Mouse (Mus musculus): ENCODE data around the gene Naaladl2.

The Naaladl2 gene

GRCm38 (mm10) chr3:23973727-23974126, 1170.3 kb downstream of the Naaladl2 start:
- in situ Hi-C loops (cut with MboI, MseI) = no loop called here

- in situ Hi-C loops (cut with MboI, MseI) = no loop called here
Measured at GRCm38 (mm10) chr3:23972747-23973667, 1171.1 kb downstream of the Naaladl2 start.

- in situ Hi-C loops (cut with MboI, MseI) = no loop called here
Measured at GRCm38 (mm10) chr3:23962961-23963621, 1181.0 kb downstream of the Naaladl2 start.

GRCm38 (mm10) chr3:23946182-23946581, 1197.9 kb downstream of the Naaladl2 start:
- in situ Hi-C loops (cut with MboI, MseI) = no loop called here

GRCm38 (mm10) chr3:23937299-23937698, 1206.8 kb downstream of the Naaladl2 start:
- in situ Hi-C loops (cut with MboI, MseI) = no loop called here

- in situ Hi-C loops (cut with MboI, MseI) = loop anchor here (10.0 kb wide), 1 partner anchor 1077 kb away; no protein-coding TSS in a partner anchor
Measured at GRCm38 (mm10) chr3:23928097-23928496, 1216.0 kb downstream of the Naaladl2 start.

GRCm38 (mm10) chr3:23907682-23908081, 1236.4 kb downstream of the Naaladl2 start:
- in situ Hi-C loops (cut with MboI, MseI) = no loop called here

GRCm38 (mm10) chr3:23865688-23866087, 1278.4 kb downstream of the Naaladl2 start:
- in situ Hi-C loops (cut with MboI, MseI) = no loop called here

GRCm38 (mm10) chr3:23857275-23857674, 1286.8 kb downstream of the Naaladl2 start:
- in situ Hi-C loops (cut with MboI, MseI) = no loop called here

- in situ Hi-C loops (cut with MboI, MseI) = no loop called here
Measured at GRCm38 (mm10) chr3:23817585-23817984, 1326.5 kb downstream of the Naaladl2 start.

GRCm38 (mm10) chr3:23758746-23759145, 1385.3 kb downstream of the Naaladl2 start:
- in situ Hi-C loops (cut with MboI, MseI) = no loop called here
